Mouse (Mus musculus): Measurements from ENCODE around the gene Spata1.

Gene Spata1

GRCm38 (mm10) chr3:146418901-146419300 lies 80.7 kb downstream of the Spata1 start:
- no peak for DNase-seq

- no peak for DNase-seq
These were observed 81.7 kb downstream of the Spata1 start for GRCm38 (mm10) chr3:146417873-146418272.

- DNase-seq, result peak; percentile 50 to 55
These were observed 85.0 kb downstream of the Spata1 start for GRCm38 (mm10) chr3:146414555-146414954.

- no peak for DNase-seq
These were observed 85.6 kb downstream of the Spata1 start for GRCm38 (mm10) chr3:146413992-146414391.

- DNase-seq, result no peak
These were observed 86.5 kb downstream of the Spata1 start for GRCm38 (mm10) chr3:146413016-146413415.

- DNase-seq, result no peak
These were observed 87.1 kb downstream of the Spata1 start for GRCm38 (mm10) chr3:146412480-146412879.

- DNase-seq, result no peak
These were observed 87.5 kb downstream of the Spata1 start for GRCm38 (mm10) chr3:146412008-146412407.

- DNase-seq, result no peak
These were observed 89.4 kb downstream of the Spata1 start for GRCm38 (mm10) chr3:146410114-146410513.
